Mouse (Mus musculus) liver, embryonic 14.5 days (tissue): ENCODE measurements at regions not wholly inside any gene's neighbourhood (a gene's known extent, or its start where the extent isn't known, plus 50 kb on each side); places are given as distances from the start of the nearest gene placed in this dataset.

Experiments used
- ATAC-seq: fragments of 200-750 bp; cut with Nextera tagmentation; 2 replicates; pipeline ENCODE4 v1.8.0; 2017; ENCODE audit warnings: moderate number of reproducible peaks, mild to moderate bottlenecking, moderate library complexity; ENCODE audit not compliant: insufficient read depth
- DNase-seq, 3 experiments: peaks; one replicate each; pipeline ENCODE4 v3.0.0-alpha.2; 2012 to 2013; ENCODE audit warnings: low read depth in 3 of 3, low spot score in 3 of 3
- H3K27ac ChIP-seq: fragments of 300-500 bp; sonication (generic); 2 replicates; pipeline ENCODE4 v1.5.1; 2014; ENCODE audit warnings: moderate library complexity, mild to moderate bottlenecking, control low read depth, inconsistent platforms
- H3K27me3 ChIP-seq: fragments of 300-500 bp; sonication (generic); 2 replicates; pipeline ENCODE4 v1.6.1; 2014; ENCODE audit warnings: mild to moderate bottlenecking, low read length, moderate library complexity; ENCODE audit not compliant: control insufficient read depth, insufficient read depth
- H3K36me3 ChIP-seq: fragments of 300-500 bp; sonication (generic); replicated peaks from 2 replicates; pipeline ENCODE4 v1.6.1; 2014; ENCODE audit warnings: low read depth; ENCODE audit not compliant: control insufficient read depth, insufficient read depth
- H3K4me1 ChIP-seq, 2 experiments: fragments of 200-500 bp in 1 of 2; fragments of 300-500 bp in 1 of 2; sonication (generic) in 1 of 2; replicated peaks; 2 replicates each; pipeline ENCODE4 v1.6.1; 2012 to 2014; ENCODE audit warnings: antibody characterized with exemption in 1 of 2, inconsistent platforms in 1 of 2, low read length in 1 of 2; ENCODE audit not compliant: control insufficient read depth in 2 of 2, insufficient read depth in 2 of 2
- H3K4me2 ChIP-seq: fragments of 300-500 bp; sonication (generic); 2 replicates; pipeline ENCODE4 v1.6.1; 2014; ENCODE audit warnings: low read depth, mild to moderate bottlenecking, control low read depth, moderate library complexity
- H3K4me3 ChIP-seq, 2 experiments: fragments of 200-500 bp in 1 of 2; fragments of 300-500 bp in 1 of 2; sonication (generic) in 1 of 2; 2 replicates each; pipeline ENCODE4 v1.5.1; 2012 to 2014; ENCODE audit warnings: low read depth in 2 of 2, low read length in 2 of 2, mild to moderate bottlenecking in 2 of 2, control low read depth in 1 of 2, inconsistent platforms in 1 of 2, moderate library complexity in 1 of 2; ENCODE audit not compliant: insufficient read depth in 1 of 2
- H3K9ac ChIP-seq: fragments of 300-500 bp; sonication (generic); replicated peaks from 2 replicates; pipeline ENCODE4 v1.6.1; 2014; ENCODE audit warnings: mild to moderate bottlenecking, control low read depth, moderate library complexity
- H3K9me3 ChIP-seq: fragments of 300-500 bp; sonication (generic); 2 replicates; pipeline ENCODE4 v1.6.1; 2016; ENCODE audit warnings: low read length, mixed read lengths; ENCODE audit not compliant: control insufficient read depth
- CTCF ChIP-seq: IDR thresholded peaks from 2 replicates; pipeline ENCODE4 v1.5.1; 2016; ENCODE audit warnings: antibody characterized with exemption, low read depth, control low read depth
- EP300 ChIP-seq: IDR thresholded peaks from 2 replicates; pipeline ENCODE4 v1.6.1; 2016; ENCODE audit warnings: antibody characterized with exemption, low read depth
- WGBS: fragments of 180-500 bp; shearing (Covaris S2); extraction: QIAGEN DNeasy Blood & Tissue Kit; methylation state at CpG from one replicate; pipeline ENCODE4 v1.1.7; 2014; ENCODE audit not compliant: insufficient replicate concordance; 5-methylcytosine and 5-hydroxymethylcytosine counted together

- ATAC-seq (no peak), DNase-seq (no peak)
- no peaks in the 10 kb centered on the region for H3K9me3 ChIP-seq
- no peaks in the 10 kb centered on the region for H3K36me3 ChIP-seq
- no peaks in the 10 kb centered on the region for H3K4me1 ChIP-seq
- no peaks in the 10 kb centered on the region for H3K27me3 ChIP-seq
- no peak overlapping the region for H3K9ac ChIP-seq
- H3K27ac ChIP-seq = no peak overlapping the region
- no peak overlapping the region for H3K4me2 ChIP-seq
- no peak overlapping the region for H3K4me3 ChIP-seq
- 52% methylated on average over 2 of the region's 2 CpGs for WGBS
- no peak for TF ChIP-seq CTCF
- TF ChIP-seq EP300 = no peak
Observed at GRCm38 (mm10) chr5:12219424-12220107, 163.6 kb upstream of the Sema3d start.

GRCm38 (mm10) chr5:12222622-12223021 lies 160.6 kb upstream of the Sema3d start:
- WGBS = 50% methylated on average over 1 of the region's 1 CpGs
- H3K27me3 ChIP-seq = no peaks in the 10 kb centered on the region
- no peaks in the 10 kb centered on the region for H3K4me1 ChIP-seq
- no peak overlapping the region for H3K9ac ChIP-seq
- H3K9me3 ChIP-seq = no peaks in the 10 kb centered on the region
- TF ChIP-seq CTCF (no peak), EP300 (no peak)
- no peaks in the 10 kb centered on the region for H3K36me3 ChIP-seq
- H3K4me2 ChIP-seq = no peak overlapping the region
- ATAC-seq (no peak), DNase-seq (no peak)
- H3K27ac ChIP-seq = no peak overlapping the region
- H3K4me3 ChIP-seq = no peak overlapping the region

- Histone ChIP-seq H3K9me3 (no peaks in the 10 kb centered on the region), H3K27me3 (no peaks in the 10 kb centered on the region), H3K4me2 (no peak overlapping the region), H3K4me3 (no peak overlapping the region), H3K9ac (no peak overlapping the region), H3K27ac (no peak overlapping the region), H3K36me3 (no peaks in the 10 kb centered on the region), H3K4me1 (no peaks in the 10 kb centered on the region)
- TF ChIP-seq CTCF (no peak), EP300 (no peak)
- DNase-seq (no peak), ATAC-seq (no peak)
- WGBS = 58% methylated on average over 5 of the region's 5 CpGs
Observed at GRCm38 (mm10) chr5:12233377-12234096, 149.6 kb upstream of the Sema3d start.

- ATAC-seq = no peak
- no peak overlapping the region for H3K9ac ChIP-seq
- no peak for TF ChIP-seq EP300
- H3K4me1 ChIP-seq = no peaks in the 10 kb centered on the region
- no peaks in the 10 kb centered on the region for H3K9me3 ChIP-seq
- DNase-seq = no peak
- no peak overlapping the region for H3K4me3 ChIP-seq
- no peak overlapping the region for H3K27ac ChIP-seq
- no peaks in the 10 kb centered on the region for H3K27me3 ChIP-seq
- no peak overlapping the region for H3K4me2 ChIP-seq
- H3K36me3 ChIP-seq = no peaks in the 10 kb centered on the region
- 52% methylated on average over 9 of the region's 9 CpGs for WGBS
Observed at GRCm38 (mm10) chr5:12243179-12243805, 139.9 kb upstream of the Sema3d start.

- Histone ChIP-seq H3K36me3 (no peaks in the 10 kb centered on the region), H3K9me3 (no peaks in the 10 kb centered on the region), H3K4me1 (no peaks in the 10 kb centered on the region), H3K4me2 (no peak overlapping the region), H3K9ac (no peak overlapping the region), H3K27me3 (no peaks in the 10 kb centered on the region), H3K4me3 (no peak overlapping the region), H3K27ac (no peak overlapping the region)
- DNase-seq = no peak
- ATAC-seq = no peak
- TF ChIP-seq CTCF (no peak), EP300 (no peak)
- 50% methylated on average over 4 of the region's 4 CpGs for WGBS
Observed at GRCm38 (mm10) chr5:12293685-12294084, 89.5 kb upstream of the Sema3d start.
